Mouse (Mus musculus) heart, postnatal 36 days (tissue): ENCODE measurements at regions not wholly inside any gene's neighbourhood (a gene's known extent, or its start where the extent isn't known, plus 50 kb on each side); places are given as distances from the start of the nearest gene placed in this dataset.

Experiments used
- DNase-seq, 2 experiments: peaks; one replicate each; pipeline ENCODE4 v3.0.0; 2021 to 2022
- intact Hi-C: fragments of 180-260 bp; cut with DNase I; formaldehyde crosslinking; loops from one replicate; pipeline ENCODE4 v1.15.1; 2025

GRCm38 (mm10) chr16:30732770-30733415 lies 133.4 kb downstream of the Fam43a start:
- intact Hi-C loops = no loop called here
- peak in 1 of 2 experiments; percentile 13 for DNase-seq

- intact Hi-C loops = no loop called here
- no peak for DNase-seq
Observed at GRCm38 (mm10) chr16:30733478-30733877, 134.0 kb downstream of the Fam43a start.

- DNase-seq = no peak
Observed at GRCm38 (mm10) chr16:30735360-30735759, 135.8 kb downstream of the Fam43a start.

GRCm38 (mm10) chr16:30735969-30736368 lies 136.4 kb downstream of the Fam43a start:
- intact Hi-C loops = loop anchor here (2.0 to 5.0 kb wide), 4 partner anchors 84 to 243 kb away; no protein-coding TSS in a partner anchor
- peak in 1 of 2 experiments; percentile 14 for DNase-seq

More at GRCm38 (mm10) chr16:30735360-30735759, 135.8 kb downstream of the Fam43a start:
- intact Hi-C loops = loop anchor here (5.0 kb wide), 1 partner anchor 83 kb away; no protein-coding TSS in a partner anchor

GRCm38 (mm10) chr16:30736662-30737326 lies 137.3 kb downstream of the Fam43a start:
- DNase-seq = peak; percentile 56 to 71

GRCm38 (mm10) chr16:30737524-30737923 lies 138.0 kb downstream of the Fam43a start:
- intact Hi-C loops = loop anchor here (1.0 to 5.0 kb wide), 5 partner anchors 83 to 241 kb away; no protein-coding TSS in a partner anchor
- DNase-seq = no peak

More at GRCm38 (mm10) chr16:30736662-30737326, 137.3 kb downstream of the Fam43a start:
- intact Hi-C loops = loop anchor here (1.0 to 5.0 kb wide), 5 partner anchors 84 to 242 kb away; no protein-coding TSS in a partner anchor

- intact Hi-C loops = loop anchor here (2.0 to 5.0 kb wide), 2 partner anchors 55 to 87 kb away; no protein-coding TSS in a partner anchor
- DNase-seq = no peak
Observed at GRCm38 (mm10) chr16:30739651-30740050, 140.1 kb downstream of the Fam43a start.

- no peak for DNase-seq
- intact Hi-C loops = loop anchor here (2.0 kb wide), 1 partner anchor 54 kb away; no protein-coding TSS in a partner anchor
Observed at GRCm38 (mm10) chr16:30741192-30741591, 141.7 kb downstream of the Fam43a start.

- intact Hi-C loops = no loop called here
- DNase-seq = no peak
Observed at GRCm38 (mm10) chr16:30742474-30742873, 143.0 kb downstream of the Fam43a start.

GRCm38 (mm10) chr16:30743566-30743965 lies 144.0 kb downstream of the Fam43a start:
- no peak for DNase-seq
- intact Hi-C loops = no loop called here

GRCm38 (mm10) chr16:30744237-30744636 lies 144.7 kb downstream of the Fam43a start:
- intact Hi-C loops = no loop called here
- DNase-seq = no peak

GRCm38 (mm10) chr16:30745598-30746181 lies 146.2 kb downstream of the Fam43a start:
- intact Hi-C loops = no loop called here
- DNase-seq = peak; percentile 53 to 54

- DNase-seq = no peak
- intact Hi-C loops = no loop called here
Observed at GRCm38 (mm10) chr16:30746211-30746610, 146.7 kb downstream of the Fam43a start.

GRCm38 (mm10) chr16:30749841-30750240 lies 150.3 kb downstream of the Fam43a start:
- intact Hi-C loops = no loop called here
- DNase-seq = no peak

GRCm38 (mm10) chr16:30755771-30756170 lies 156.2 kb downstream of the Fam43a start:
- intact Hi-C loops = no loop called here
- no peak for DNase-seq

- no peak for DNase-seq
- intact Hi-C loops = no loop called here
Observed at GRCm38 (mm10) chr16:30756678-30757077, 157.2 kb downstream of the Fam43a start.

- DNase-seq = no peak
- intact Hi-C loops = no loop called here
Observed at GRCm38 (mm10) chr16:30757556-30757955, 158.0 kb downstream of the Fam43a start.

- intact Hi-C loops = no loop called here
- no peak for DNase-seq
Observed at GRCm38 (mm10) chr16:30758041-30758440, 158.5 kb downstream of the Fam43a start.

GRCm38 (mm10) chr16:30759503-30759902 lies 160.0 kb downstream of the Fam43a start:
- intact Hi-C loops = no loop called here

GRCm38 (mm10) chr16:30761201-30761710 lies 161.7 kb downstream of the Fam43a start:
- intact Hi-C loops = no loop called here
- no peak for DNase-seq

More at GRCm38 (mm10) chr16:30759503-30759902, 160.0 kb downstream of the Fam43a start:
- DNase-seq = no peak
